Mouse (Mus musculus) myocyte (in vitro differentiated cells): ENCODE results near the gene Hrh1.

Source experiments
- MAX ChIP-seq: IDR thresholded peaks from one replicate; pipeline ENCODE4 v1.6.1; 2011; ENCODE audit warnings: low read depth, mild to moderate bottlenecking, control low read depth
- MYOD1 ChIP-seq, 3 experiments: IDR thresholded peaks; one replicate each; pipeline ENCODE4 v1.6.1; 2011; ENCODE audit warnings: control low read depth in 2 of 3, low read depth in 2 of 3, mild to moderate bottlenecking in 2 of 3, moderate library complexity in 1 of 3; ENCODE audit not compliant: insufficient read length in 2 of 3, control insufficient read depth in 1 of 3
- POLR2A ChIP-seq: IDR thresholded peaks from one replicate; pipeline ENCODE4 v1.6.1; 2011; ENCODE audit warnings: low read depth, mild to moderate bottlenecking, control low read depth, moderate library complexity; ENCODE audit not compliant: insufficient read length
- POLR2AphosphoS2 ChIP-seq: IDR thresholded peaks from one replicate; pipeline ENCODE4 v1.6.1; 2011; ENCODE audit warnings: low read depth, control low read depth; ENCODE audit not compliant: insufficient read length
- SRF ChIP-seq: IDR thresholded peaks from one replicate; pipeline ENCODE4 v1.6.1; 2011; ENCODE audit warnings: low read depth; ENCODE audit not compliant: control insufficient read depth, insufficient read length
- TCF3 ChIP-seq: IDR thresholded peaks from one replicate; pipeline ENCODE4 v1.6.1; 2011; ENCODE audit warnings: low read depth, control low read depth; ENCODE audit not compliant: insufficient read length
- USF1 ChIP-seq: IDR thresholded peaks from one replicate; pipeline ENCODE4 v1.6.1; 2011; ENCODE audit warnings: low read depth, mild to moderate bottlenecking, control low read depth, moderate library complexity

- TF ChIP-seq SRF (no peak), MAX (no peak), POLR2A (no peak), MYOD1 (IDR thresholded peaks at IDR 0.05; ENCODE audit: control insufficient read depth in 1 of 3, insufficient read length in 2 of 3, low read depth in 2 of 3) (no peak), USF1 (no peak), TCF3 (no peak), POLR2AphosphoS2 (no peak)
These were observed 82.1 kb downstream of the Hrh1 start for GRCm38 (mm10) chr6:114479644-114480410.
